Mouse (Mus musculus) midbrain, embryonic 16.5 days (tissue): ENCODE data around the gene Insig1. TPM values are rescaled to one million over a fixed set of nuclear protein-coding genes. Genes with fewer than 3 reads are reported as not detected.

ENCODE experiments used
- ATAC-seq: fragments of 200-750 bp; cut with Nextera tagmentation; 2 replicates; pipeline ENCODE4 v1.8.0; 2017; ENCODE audit warnings: moderate TSS enrichment
- H3K27ac ChIP-seq: fragments of 300-500 bp; sonication (generic); 2 replicates; pipeline ENCODE4 v1.5.1; 2014; ENCODE audit warnings: mild to moderate bottlenecking, low read length, mixed read lengths
- H3K27me3 ChIP-seq: fragments of 300-500 bp; sonication (generic); 2 replicates; pipeline ENCODE4 v1.6.1; 2014; ENCODE audit warnings: low read depth, low read length, mixed read lengths; ENCODE audit not compliant: control insufficient read depth, insufficient read depth
- H3K36me3 ChIP-seq: fragments of 300-500 bp; sonication (generic); 2 replicates; pipeline ENCODE4 v1.6.1; 2014; ENCODE audit warnings: mild to moderate bottlenecking, low read length, moderate library complexity, mixed read lengths; ENCODE audit not compliant: control insufficient read depth, insufficient read depth
- H3K4me1 ChIP-seq: fragments of 300-500 bp; sonication (generic); 2 replicates; pipeline ENCODE4 v1.6.1; 2014; ENCODE audit warnings: mild to moderate bottlenecking, low read length, mixed read lengths; ENCODE audit not compliant: control insufficient read depth, insufficient read depth
- H3K4me2 ChIP-seq: fragments of 300-500 bp; sonication (generic); 2 replicates; pipeline ENCODE4 v1.6.1; 2014; ENCODE audit warnings: mild to moderate bottlenecking, low read length, mixed read lengths
- H3K4me3 ChIP-seq: fragments of 300-500 bp; sonication (generic); 2 replicates; pipeline ENCODE4 v1.5.1; 2014; ENCODE audit warnings: low read depth, mild to moderate bottlenecking, low read length, moderate library complexity, mixed read lengths
- H3K9ac ChIP-seq: fragments of 300-500 bp; sonication (generic); 2 replicates; pipeline ENCODE4 v1.6.1; 2014; ENCODE audit warnings: low read depth, low read length, mixed read lengths
- H3K9me3 ChIP-seq: fragments of 300-500 bp; sonication (generic); replicated peaks from 2 replicates; pipeline ENCODE4 v1.6.1; 2014; ENCODE audit warnings: mild to moderate bottlenecking, low read length, mixed read lengths; ENCODE audit not compliant: control insufficient read depth, poor library complexity, severe bottlenecking
- WGBS: fragments of 180-500 bp; shearing (Covaris S2); extraction: QIAGEN DNeasy Blood & Tissue Kit; methylation state at CpG from one replicate; pipeline ENCODE4 v1.1.7; 2014; 5-methylcytosine and 5-hydroxymethylcytosine counted together
- polyA plus RNA-seq: library from polyadenylated mRNA; unstranded; fragments of >200 nt; fragmentation: Nextera tagmentation; extraction: Ambion mirVana; gene quantifications from 2 replicates; pipeline ENCODE4 v1.2.1, GENCODE M21; 2015

Gene Insig1
- polyA plus RNA-seq, result 83.3 and 94.0 TPM in 2 replicates

- no peaks in the 10 kb centered on the region for H3K9me3 ChIP-seq
- H3K27me3 ChIP-seq, result no peaks in the 10 kb centered on the region
- peak within 1 kb of the TSS; percentile 99 for H3K27ac ChIP-seq
- peaks cover 36% of the 10 kb centered on the region for H3K4me1 ChIP-seq
- peak within 1 kb of the TSS; percentile 81 for H3K9ac ChIP-seq
- H3K4me2 ChIP-seq, result peak within 1 kb of the TSS; percentile 74
- peak; percentile 94 for ATAC-seq
- H3K4me3 ChIP-seq, result peak within 1 kb of the TSS; percentile 64
- under 1% methylated on average over 54 of the region's 64 CpGs for WGBS
- peaks cover 12% of the 10 kb centered on the region for H3K36me3 ChIP-seq
Observed at GRCm38 (mm10) chr5:28070828-28071455, at the start of gene Insig1. Gene Insig1, plus strand, starts transcription at chr5:28071363.

GRCm38 (mm10) chr5:28023452-28023851 is 47.7 kb upstream of the Insig1 start:
- Histone ChIP-seq H3K27me3 (no peaks in the 10 kb centered on the region), H3K4me2 (no peak overlapping the region), H3K4me3 (no peak overlapping the region), H3K4me1 (no peaks in the 10 kb centered on the region), H3K9me3 (no peaks in the 10 kb centered on the region), H3K27ac (no peak overlapping the region), H3K9ac (no peak overlapping the region), H3K36me3 (no peaks in the 10 kb centered on the region)
- WGBS, result 54% methylated on average over 2 of the region's 2 CpGs
- ATAC-seq, result no peak

- H3K36me3 ChIP-seq, result no peaks in the 10 kb centered on the region
- no peaks in the 10 kb centered on the region for H3K4me1 ChIP-seq
- H3K4me3 ChIP-seq, result no peak overlapping the region
- no peak overlapping the region for H3K9ac ChIP-seq
- H3K9me3 ChIP-seq, result no peaks in the 10 kb centered on the region
- H3K27ac ChIP-seq, result no peak overlapping the region
- 79% methylated on average over 3 of the region's 3 CpGs for WGBS
- ATAC-seq, result no peak
- no peak overlapping the region for H3K4me2 ChIP-seq
- no peaks in the 10 kb centered on the region for H3K27me3 ChIP-seq
Observed at GRCm38 (mm10) chr5:28031577-28032236, 39.5 kb upstream of the Insig1 start.

GRCm38 (mm10) chr5:28032866-28033265 is 38.3 kb upstream of the Insig1 start:
- no peak overlapping the region for H3K4me3 ChIP-seq
- H3K36me3 ChIP-seq, result no peaks in the 10 kb centered on the region
- H3K27ac ChIP-seq, result no peak overlapping the region
- H3K4me2 ChIP-seq, result no peak overlapping the region
- 90% methylated on average over 10 of the region's 10 CpGs for WGBS
- H3K9ac ChIP-seq, result no peak overlapping the region
- H3K4me1 ChIP-seq, result no peaks in the 10 kb centered on the region
- H3K9me3 ChIP-seq, result no peaks in the 10 kb centered on the region
- ATAC-seq, result no peak
- H3K27me3 ChIP-seq, result no peaks in the 10 kb centered on the region

- no peak overlapping the region for H3K9ac ChIP-seq
- H3K4me2 ChIP-seq, result no peak overlapping the region
- no peaks in the 10 kb centered on the region for H3K36me3 ChIP-seq
- no peak for ATAC-seq
- no peaks in the 10 kb centered on the region for H3K9me3 ChIP-seq
- H3K27me3 ChIP-seq, result no peaks in the 10 kb centered on the region
- H3K4me1 ChIP-seq, result no peaks in the 10 kb centered on the region
- H3K27ac ChIP-seq, result no peak overlapping the region
- 89% methylated on average over 5 of the region's 5 CpGs for WGBS
- no peak overlapping the region for H3K4me3 ChIP-seq
Observed at GRCm38 (mm10) chr5:28033281-28033680, 37.9 kb upstream of the Insig1 start.

- H3K27ac ChIP-seq, result no peak overlapping the region
- no peak overlapping the region for H3K4me3 ChIP-seq
- 92% methylated on average over 5 of the region's 5 CpGs for WGBS
- no peak overlapping the region for H3K9ac ChIP-seq
- no peaks in the 10 kb centered on the region for H3K27me3 ChIP-seq
- H3K36me3 ChIP-seq, result no peaks in the 10 kb centered on the region
- no peak overlapping the region for H3K4me2 ChIP-seq
- no peaks in the 10 kb centered on the region for H3K4me1 ChIP-seq
- no peaks in the 10 kb centered on the region for H3K9me3 ChIP-seq
- no peak for ATAC-seq
Observed at GRCm38 (mm10) chr5:28033826-28034225, 37.3 kb upstream of the Insig1 start.

- 52% methylated on average over 1 of the region's 1 CpGs for WGBS
- H3K4me3 ChIP-seq, result no peak overlapping the region
- H3K4me1 ChIP-seq, result no peaks in the 10 kb centered on the region
- H3K9me3 ChIP-seq, result no peaks in the 10 kb centered on the region
- no peak overlapping the region for H3K9ac ChIP-seq
- H3K36me3 ChIP-seq, result no peaks in the 10 kb centered on the region
- no peaks in the 10 kb centered on the region for H3K27me3 ChIP-seq
- no peak overlapping the region for H3K27ac ChIP-seq
- no peak for ATAC-seq
- H3K4me2 ChIP-seq, result no peak overlapping the region
Observed at GRCm38 (mm10) chr5:28036011-28036410, 35.2 kb upstream of the Insig1 start.

- Histone ChIP-seq H3K9ac (no peak overlapping the region), H3K4me3 (no peak overlapping the region), H3K4me2 (no peak overlapping the region), H3K27me3 (no peaks in the 10 kb centered on the region), H3K27ac (no peak overlapping the region), H3K36me3 (no peaks in the 10 kb centered on the region), H3K4me1 (no peaks in the 10 kb centered on the region), H3K9me3 (no peaks in the 10 kb centered on the region)
- 100% methylated on average over 1 of the region's 1 CpGs for WGBS
- ATAC-seq, result no peak
Observed at GRCm38 (mm10) chr5:28036518-28036917, 34.6 kb upstream of the Insig1 start.

GRCm38 (mm10) chr5:28037172-28037591 is 34.0 kb upstream of the Insig1 start:
- 49% methylated on average over 3 of the region's 3 CpGs for WGBS
- no peak for ATAC-seq
- Histone ChIP-seq H3K4me1 (no peaks in the 10 kb centered on the region), H3K27ac (no peak overlapping the region), H3K9me3 (no peaks in the 10 kb centered on the region), H3K4me2 (no peak overlapping the region), H3K4me3 (no peak overlapping the region), H3K27me3 (no peaks in the 10 kb centered on the region), H3K36me3 (no peaks in the 10 kb centered on the region), H3K9ac (no peak overlapping the region)
